Mouse (Mus musculus) intestine, embryonic 15.5 days (tissue): ENCODE data around the gene Stap2. TPM values are rescaled to one million over a fixed set of nuclear protein-coding genes. Genes with fewer than 3 reads are reported as not detected.

Experiments
- ATAC-seq: fragments of 200-750 bp; cut with Nextera tagmentation; 2 replicates; pipeline ENCODE4 v1.8.0; 2017; ENCODE audit warnings: moderate TSS enrichment, moderate library complexity
- H3K27ac ChIP-seq: fragments of 300-500 bp; sonication (generic); 2 replicates; pipeline ENCODE4 v1.5.1; 2015; ENCODE audit warnings: mild to moderate bottlenecking, inconsistent platforms
- H3K27me3 ChIP-seq: fragments of 300-500 bp; sonication (generic); replicated peaks from 2 replicates; pipeline ENCODE4 v1.6.1; 2015; ENCODE audit warnings: inconsistent platforms
- H3K36me3 ChIP-seq: fragments of 300-500 bp; sonication (generic); 2 replicates; pipeline ENCODE4 v1.6.1; 2015; ENCODE audit warnings: inconsistent platforms
- H3K4me1 ChIP-seq: fragments of 300-500 bp; sonication (generic); replicated peaks from 2 replicates; pipeline ENCODE4 v1.6.1; 2015; ENCODE audit warnings: inconsistent platforms
- H3K4me2 ChIP-seq: fragments of 300-500 bp; sonication (generic); replicated peaks from 2 replicates; pipeline ENCODE4 v1.6.1; 2015; ENCODE audit warnings: mild to moderate bottlenecking, inconsistent platforms
- H3K4me3 ChIP-seq: fragments of 300-500 bp; sonication (generic); replicated peaks from 2 replicates; pipeline ENCODE4 v1.5.1; 2015; ENCODE audit warnings: inconsistent platforms
- H3K9ac ChIP-seq: fragments of 300-500 bp; sonication (generic); 2 replicates; pipeline ENCODE4 v1.6.1; 2015; ENCODE audit warnings: inconsistent platforms
- H3K9me3 ChIP-seq: fragments of 300-500 bp; sonication (generic); 2 replicates; pipeline ENCODE4 v1.6.1; 2016; ENCODE audit warnings: inconsistent platforms
- WGBS: fragments of 180-500 bp; shearing (Covaris S2); methylation state at CpG from one replicate; pipeline ENCODE4 v1.1.7; 2015; 5-methylcytosine and 5-hydroxymethylcytosine counted together
- polyA plus RNA-seq: library from polyadenylated mRNA; unstranded; fragments of >200 nt; fragmentation: Nextera tagmentation; extraction: Ambion mirVana; gene quantifications from 2 replicates; pipeline ENCODE4 v1.2.1, GENCODE M21; 2015

The Stap2 gene
- polyA plus RNA-seq, 1 experiment from 2014 or later, result 40.3 TPM

- 62% methylated on average over 6 of the region's 6 CpGs for WGBS
- no peak within 1 kb of the TSS for H3K4me3 ChIP-seq
- H3K36me3 ChIP-seq, result no peaks in the 10 kb centered on the region
- peaks cover 11% of the 10 kb centered on the region; the same call in 1 of the 2 replicates for H3K27me3 ChIP-seq
- H3K4me1 ChIP-seq, result peaks cover 16% of the 10 kb centered on the region
- H3K9ac ChIP-seq, result no peak within 1 kb of the TSS
- ATAC-seq, result no peak
- 0 out of 2 replicates have a peak within 1 kb of the TSS, but pooled peaks have one; percentile 3 for H3K4me2 ChIP-seq
- no peaks in the 10 kb centered on the region for H3K9me3 ChIP-seq
- H3K27ac ChIP-seq, result no peak within 1 kb of the TSS
These were observed 52.8 kb downstream of the Stap2 start, which contains the start of gene Ebi3 for GRCm38 (mm10) chr17:55952447-55953027. TSS of gene Ebi3 (plus strand) at chr17:55952640.

- Histone ChIP-seq H3K36me3 (no peaks in the 10 kb centered on the region), H3K4me3 (no peak overlapping the region), H3K9me3 (no peaks in the 10 kb centered on the region), H3K27me3 (peaks cover 11% of the 10 kb centered on the region; the same call in 1 of the 2 replicates), H3K9ac (no peak overlapping the region), H3K27ac (no peak overlapping the region), H3K4me2 (no peak overlapping the region), H3K4me1 (peaks cover 11% of the 10 kb centered on the region; the same call in 1 of the 2 replicates)
- ATAC-seq, result no peak
These were observed 53.3 kb downstream of the Stap2 start for GRCm38 (mm10) chr17:55952041-55952440.

GRCm38 (mm10) chr17:55950601-55951000 lies 54.8 kb downstream of the Stap2 start:
- peaks cover 11% of the 10 kb centered on the region; the same call in 1 of the 2 replicates for H3K27me3 ChIP-seq
- H3K4me3 ChIP-seq, result no peak overlapping the region
- H3K36me3 ChIP-seq, result no peaks in the 10 kb centered on the region
- H3K9ac ChIP-seq, result no peak overlapping the region
- no peaks in the 10 kb centered on the region for H3K9me3 ChIP-seq
- WGBS, result 74% methylated on average over 9 of the region's 9 CpGs
- H3K27ac ChIP-seq, result no peak overlapping the region
- no peak for ATAC-seq
- H3K4me2 ChIP-seq, result no peak overlapping the region
- H3K4me1 ChIP-seq, result peaks cover 2% of the 10 kb centered on the region; the same call in 1 of the 2 replicates

- H3K36me3 ChIP-seq, result no peaks in the 10 kb centered on the region
- no peak within 1 kb of the TSS for H3K4me2 ChIP-seq
- WGBS, result 90% methylated on average over 2 of the region's 2 CpGs
- H3K27me3 ChIP-seq, result peaks cover 3% of the 10 kb centered on the region; the same call in 1 of the 2 replicates
- no peak within 1 kb of the TSS for H3K9ac ChIP-seq
- no peak within 1 kb of the TSS for H3K4me3 ChIP-seq
- peaks cover 2% of the 10 kb centered on the region; the same call in 1 of the 2 replicates for H3K4me1 ChIP-seq
- H3K9me3 ChIP-seq, result no peaks in the 10 kb centered on the region
- H3K27ac ChIP-seq, result no peak within 1 kb of the TSS
- no peak for ATAC-seq
These were observed 56.0 kb downstream of the Stap2 start, which contains the start of gene Zfp119b for GRCm38 (mm10) chr17:55949400-55949799. TSS of gene Zfp119b (minus strand) at chr17:55949500.

- Histone ChIP-seq H3K9ac (no peak overlapping the region), H3K4me1 (peaks cover 2% of the 10 kb centered on the region; the same call in 1 of the 2 replicates), H3K4me3 (no peak overlapping the region), H3K9me3 (no peaks in the 10 kb centered on the region), H3K4me2 (no peak overlapping the region), H3K27me3 (no peaks in the 10 kb centered on the region), H3K27ac (no peak overlapping the region), H3K36me3 (no peaks in the 10 kb centered on the region)
- no peak for ATAC-seq
- WGBS, result 83% methylated on average over 4 of the region's 4 CpGs
These were observed 56.7 kb downstream of the Stap2 start for GRCm38 (mm10) chr17:55948647-55949046.

Other genes with a start within 250 kb of the Stap2 start
- gene Zfp119a, start 126.7 kb downstream of the Stap2 start, polyA plus RNA-seq, result 7.4 and 7.5 TPM in 2 replicates
- 9.0 and 11.0 TPM in 2 replicates for gene Zfp959, start 113.5 kb downstream of the Stap2 start, polyA plus RNA-seq
- gene Zfp119b, start 56.1 kb downstream of the Stap2 start, polyA plus RNA-seq, result 3.5 and 4.4 TPM in 2 replicates
- gene Ebi3, start 52.9 kb downstream of the Stap2 start, polyA plus RNA-seq, result 2.8 and 3.2 TPM in 2 replicates
- gene Yju2, start 46.5 kb downstream of the Stap2 start, polyA plus RNA-seq, result 21.0 and 21.4 TPM in 2 replicates
- 9.0 and 9.4 TPM in 2 replicates for gene Shd, start 35.1 kb downstream of the Stap2 start, polyA plus RNA-seq
- 8.9 and 11.5 TPM in 2 replicates for gene Fsd1, start 19.1 kb downstream of the Stap2 start, polyA plus RNA-seq
- 86.3 and 95.3 TPM in 2 replicates for gene Mpnd, start 127 bp upstream of the Stap2 start, polyA plus RNA-seq
- gene Sh3gl1, start 31.1 kb upstream of the Stap2 start, polyA plus RNA-seq, result 124 TPM in 2 replicates
- gene Chaf1a, start 34.9 kb upstream of the Stap2 start, polyA plus RNA-seq, result 21.4 and 22.4 TPM in 2 replicates
- gene Ubxn6, start 69.4 kb upstream of the Stap2 start, polyA plus RNA-seq, result 29.9 and 35.1 TPM in 2 replicates
- gene Hdgfl2, start 74.0 kb upstream of the Stap2 start, polyA plus RNA-seq, result 85.7 and 86.9 TPM in 2 replicates
- 0.03 and 0.14 TPM in 2 replicates for gene Plin4, start 104.2 kb upstream of the Stap2 start, polyA plus RNA-seq
- 0.52 and 0.85 TPM in 2 replicates for gene Plin5, start 112.0 kb upstream of the Stap2 start, polyA plus RNA-seq
- gene Lrg1, start 116.4 kb upstream of the Stap2 start, polyA plus RNA-seq, result 0.15 and 0.33 TPM in 2 replicates
- 1.4 TPM in 2 replicates for gene Sema6b, start 134.8 kb upstream of the Stap2 start, polyA plus RNA-seq
- 11.9 and 12.8 TPM in 2 replicates for gene Tnfaip8l1, start 156.9 kb upstream of the Stap2 start, polyA plus RNA-seq
- 105 and 127 TPM in 2 replicates for gene Mydgf, start 178.3 kb upstream of the Stap2 start, polyA plus RNA-seq
- 32.8 and 35.0 TPM in 2 replicates for gene Dpp9, start 213.3 kb upstream of the Stap2 start, polyA plus RNA-seq